Mouse (Mus musculus) thymus, adult 18-20 months (tissue): ENCODE measurements at regions not wholly inside any gene's neighbourhood (a gene's known extent, or its start where the extent isn't known, plus 50 kb on each side); places are given as distances from the start of the nearest gene placed in this dataset.

ENCODE experiments used
- DNase-seq, 2 experiments: peaks; one replicate each; pipeline ENCODE4 v3.0.0; 2022; ENCODE audit warnings: mixed read lengths in 2 of 2

- DNase-seq: no peak
Measured at GRCm38 (mm10) chr11:22694829-22695228, 165.9 kb downstream of the B3gnt2 start.

GRCm38 (mm10) chr11:22695237-22695636 is 165.5 kb downstream of the B3gnt2 start:
- no peak for DNase-seq

GRCm38 (mm10) chr11:22698057-22698941 is 162.5 kb downstream of the B3gnt2 start:
- no peak for DNase-seq

- DNase-seq: no peak
Measured at GRCm38 (mm10) chr11:22706082-22706481, 154.7 kb downstream of the B3gnt2 start.
